Mouse (Mus musculus) forebrain, embryonic 12.5 days (tissue): Measurements from ENCODE around the gene Lmx1a. TPM values are rescaled to one million over a fixed set of nuclear protein-coding genes. Genes with fewer than 3 reads are reported as not detected.

ENCODE experiments used
- ATAC-seq: fragments of 200-750 bp; cut with Nextera tagmentation; 2 replicates; pipeline ENCODE4 v1.8.0; 2017; ENCODE audit warnings: moderate TSS enrichment; ENCODE audit not compliant: low FRiP score
- H3K27ac ChIP-seq: fragments of 300-500 bp; sonication (generic); 2 replicates; pipeline ENCODE4 v1.5.1; 2016; ENCODE audit warnings: mild to moderate bottlenecking
- H3K27me3 ChIP-seq: fragments of 300-500 bp; sonication (generic); 2 replicates; pipeline ENCODE4 v1.6.1; 2016; ENCODE audit warnings: mild to moderate bottlenecking
- H3K36me3 ChIP-seq: fragments of 300-500 bp; sonication (generic); replicated peaks from 2 replicates; pipeline ENCODE4 v1.6.1; 2016; ENCODE audit warnings: mild to moderate bottlenecking
- H3K4me1 ChIP-seq: fragments of 300-500 bp; sonication (generic); 2 replicates; pipeline ENCODE4 v1.6.1; 2016
- H3K4me2 ChIP-seq: fragments of 300-500 bp; sonication (generic); 2 replicates; pipeline ENCODE4 v1.6.1; 2016; ENCODE audit warnings: mild to moderate bottlenecking, moderate library complexity
- H3K4me3 ChIP-seq: fragments of 300-500 bp; sonication (generic); replicated peaks from 2 replicates; pipeline ENCODE4 v1.5.1; 2016; ENCODE audit warnings: mild to moderate bottlenecking
- H3K9ac ChIP-seq: fragments of 300-500 bp; sonication (generic); 2 replicates; pipeline ENCODE4 v1.6.1; 2016; ENCODE audit warnings: mild to moderate bottlenecking
- H3K9me3 ChIP-seq: fragments of 300-500 bp; sonication (generic); 2 replicates; pipeline ENCODE4 v1.6.1; 2016
- WGBS: fragments of 180-500 bp; shearing (Covaris S2); methylation state at CpG from one replicate; pipeline ENCODE4 v1.1.7; 2016; 5-methylcytosine and 5-hydroxymethylcytosine counted together
- polyA plus RNA-seq: library from polyadenylated mRNA; unstranded; fragments of >200 nt; fragmentation: Nextera tagmentation; extraction: Ambion mirVana; gene quantifications from 2 replicates; pipeline ENCODE4 v1.2.1, GENCODE M21; 2016

Lmx1a gene
- polyA plus RNA-seq, 1 experiment from 2014 or later = 7.0 TPM

DNA sequence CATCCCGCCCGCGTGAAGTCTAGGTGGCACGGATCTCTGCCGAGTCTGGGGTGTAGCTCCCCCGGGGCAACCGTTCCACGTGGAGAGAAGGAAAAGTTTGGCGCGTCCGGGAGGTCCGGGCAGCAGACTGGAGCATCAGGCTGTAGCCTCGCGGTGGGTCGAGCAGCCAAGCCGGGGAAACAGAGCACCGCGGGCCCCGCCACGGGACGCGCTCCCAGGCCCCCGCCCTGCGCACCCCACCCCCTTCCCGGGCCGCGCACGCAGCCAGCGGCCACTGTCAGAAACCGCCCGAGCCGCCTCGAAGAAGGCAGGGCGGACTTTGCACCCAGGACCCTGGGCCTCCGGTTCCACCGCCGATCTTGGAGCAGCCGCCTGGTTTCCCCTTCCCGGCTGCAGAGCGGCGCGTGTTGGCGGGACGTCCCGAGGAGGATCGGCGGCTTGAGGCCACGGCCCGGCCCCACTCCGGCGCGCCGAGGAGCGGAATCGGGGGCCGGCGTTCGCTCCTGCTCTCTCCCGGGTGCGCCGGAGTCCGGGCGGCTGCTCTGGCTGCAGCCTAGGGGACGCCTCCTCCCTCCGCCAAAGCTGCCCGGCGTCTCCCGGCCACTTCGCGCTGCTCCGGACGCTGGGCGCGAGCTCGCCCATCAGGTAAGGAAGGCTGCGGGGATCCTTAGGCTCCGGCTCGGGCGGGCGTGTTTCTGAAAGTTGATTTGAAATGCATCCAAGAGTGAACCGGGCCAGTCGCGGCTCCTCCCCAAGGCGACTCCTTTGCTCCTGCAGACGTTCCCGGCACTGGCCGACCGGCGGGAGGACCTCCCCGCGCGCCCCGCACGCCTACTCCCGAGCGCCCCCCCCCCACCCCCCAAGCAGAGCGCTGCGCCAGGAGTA, 448 bp upstream of the Lmx1a start:
- H3K4me1 ChIP-seq = peaks cover 29% of the 10 kb centered on the region
- peaks cover 78% of the 10 kb centered on the region for H3K27me3 ChIP-seq
- H3K4me3 ChIP-seq = peak overlapping the region; percentile 49
- peak overlapping the region; percentile 25; the same call in 1 of the 2 replicates for H3K27ac ChIP-seq
- peak; percentile 57 for ATAC-seq
- H3K9me3 ChIP-seq = no peaks in the 10 kb centered on the region
- H3K9ac ChIP-seq = peak overlapping the region; percentile 56
- no peaks in the 10 kb centered on the region for H3K36me3 ChIP-seq
- under 1% methylated on average over 89 of the region's 98 CpGs for WGBS
- H3K4me2 ChIP-seq = peak overlapping the region; percentile 82

DNA sequence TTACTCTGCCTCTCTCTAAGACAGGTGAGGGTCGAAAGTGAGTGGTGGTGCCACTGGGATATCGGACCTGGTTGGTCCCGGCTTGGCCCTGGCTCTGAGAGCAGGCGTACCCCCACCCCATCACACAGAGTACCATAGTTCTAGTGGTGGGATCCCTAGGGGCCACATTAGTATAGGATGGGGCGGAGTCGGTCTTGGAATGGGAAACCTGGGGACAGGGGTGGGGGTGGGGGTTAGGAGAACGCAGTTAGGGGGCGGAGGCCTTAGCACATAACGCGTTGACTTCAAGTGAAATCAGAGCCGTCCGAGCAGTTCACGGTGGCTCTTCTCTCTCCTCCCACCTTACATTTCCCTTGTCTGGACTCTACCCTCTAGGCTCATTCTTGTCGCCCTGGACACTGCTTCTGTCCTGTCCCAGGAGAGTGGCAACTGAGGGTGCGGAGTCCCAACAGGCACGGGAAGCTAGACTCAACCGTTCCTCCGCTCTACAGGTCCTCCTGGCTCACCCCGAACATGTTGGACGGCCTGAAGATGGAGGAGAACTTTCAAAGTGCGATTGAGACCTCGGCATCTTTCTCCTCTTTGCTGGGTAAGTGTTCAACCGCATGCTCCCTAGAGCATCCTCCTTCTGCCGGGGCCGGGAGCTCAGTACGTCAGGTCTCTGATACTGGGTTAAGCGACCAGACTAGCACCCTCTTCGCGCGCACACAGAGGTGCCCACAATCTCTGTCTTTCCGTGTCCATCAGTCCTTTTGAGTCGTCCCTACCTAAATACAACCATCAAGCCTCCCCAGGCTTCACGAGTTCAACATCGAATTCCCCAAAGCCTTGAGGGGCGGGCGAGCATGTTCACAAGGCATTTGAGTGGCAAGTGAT, 463 bp downstream of the Lmx1a start:
- no peaks in the 10 kb centered on the region for H3K36me3 ChIP-seq
- peak overlapping the region; percentile 82 for H3K4me2 ChIP-seq
- H3K4me3 ChIP-seq = peak overlapping the region; percentile 49
- H3K27ac ChIP-seq = 0 out of 2 replicates have a peak overlapping the region, but pooled peaks have one; percentile 8
- H3K4me1 ChIP-seq = peaks cover 29% of the 10 kb centered on the region
- H3K9me3 ChIP-seq = no peaks in the 10 kb centered on the region
- H3K27me3 ChIP-seq = peaks cover 85% of the 10 kb centered on the region
- H3K9ac ChIP-seq = no peak overlapping the region
- ATAC-seq = peak; percentile 37
- WGBS = under 1% methylated on average over 36 of the region's 36 CpGs

- under 1% methylated on average over 17 of the region's 17 CpGs for whole genome bisulfite sequencing
- peaks cover 90% of the 10 kb centered on the region for H3K27me3 ChIP-seq
Observed at GRCm38 (mm10) chr1:167690138-167690710, 1.2 kb downstream of the Lmx1a start.

GRCm38 (mm10) chr1:167690716-167691550, 1.9 kb downstream of the Lmx1a start:
- Histone ChIP-seq H3K9me3 (no peaks in the 10 kb centered on the region), H3K4me1 (peaks cover 29% of the 10 kb centered on the region), H3K27me3 (peaks cover 93% of the 10 kb centered on the region), H3K4me2 (no peak overlapping the region), H3K4me3 (peak overlapping the region; percentile 18), H3K36me3 (no peaks in the 10 kb centered on the region), H3K9ac (0 out of 2 replicates have a peak overlapping the region, but pooled peaks have one; percentile 25), H3K27ac (no peak overlapping the region)
- 1% methylated on average over 21 of the region's 21 CpGs for whole genome bisulfite sequencing
- ATAC-seq = no peak

More at GRCm38 (mm10) chr1:167690138-167690710, 1.2 kb downstream of the Lmx1a start:
- peak overlapping the region; percentile 49 for H3K4me3 ChIP-seq
- peaks cover 29% of the 10 kb centered on the region for H3K4me1 ChIP-seq
- H3K27ac ChIP-seq = no peak overlapping the region
- H3K4me2 ChIP-seq = no peak overlapping the region
- H3K9me3 ChIP-seq = no peaks in the 10 kb centered on the region
- no peak for ATAC-seq
- H3K36me3 ChIP-seq = no peaks in the 10 kb centered on the region
- no peak overlapping the region for H3K9ac ChIP-seq

DNA sequence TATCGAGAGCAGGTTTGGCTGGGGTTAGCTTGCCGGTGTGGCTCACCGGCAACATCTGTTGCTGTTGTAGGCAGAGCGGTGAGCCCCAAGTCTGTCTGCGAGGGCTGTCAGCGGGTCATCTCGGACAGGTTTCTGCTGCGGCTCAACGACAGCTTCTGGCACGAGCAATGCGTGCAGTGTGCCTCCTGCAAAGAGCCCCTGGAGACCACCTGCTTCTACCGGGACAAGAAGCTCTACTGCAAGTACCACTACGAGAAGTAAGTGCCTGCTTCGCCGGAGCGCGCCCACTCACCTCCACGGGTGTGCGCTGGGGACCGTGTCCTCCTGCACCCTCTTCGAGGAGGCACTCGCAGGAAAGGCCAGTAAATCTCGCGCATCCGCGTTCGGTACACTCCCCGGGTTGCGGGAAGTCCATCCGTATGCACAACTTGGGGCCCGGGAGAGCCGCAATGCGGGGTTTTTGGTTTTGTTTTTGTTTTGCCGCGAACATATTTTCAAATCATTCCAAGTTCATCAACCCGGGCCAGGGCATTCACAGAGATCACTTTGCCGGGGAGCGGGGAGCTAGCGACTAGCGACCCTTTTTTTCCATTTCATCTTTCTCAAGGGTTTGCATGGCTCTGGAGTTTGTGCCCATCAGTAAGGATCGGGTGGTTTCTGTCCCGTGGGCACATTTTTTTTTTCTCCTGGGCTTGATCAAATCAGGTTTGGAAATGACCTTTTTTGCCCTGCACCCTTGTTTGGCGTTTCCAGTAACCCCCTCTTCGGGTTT, 3.1 kb downstream of the Lmx1a start:
- H3K9me3 ChIP-seq = no peaks in the 10 kb centered on the region
- H3K9ac ChIP-seq = 0 out of 2 replicates have a peak overlapping the region, but pooled peaks have one; percentile 17
- H3K27me3 ChIP-seq = peaks cover 94% of the 10 kb centered on the region
- no peak for ATAC-seq
- peak overlapping the region; percentile 30 for H3K4me3 ChIP-seq
- H3K4me1 ChIP-seq = peaks cover 29% of the 10 kb centered on the region
- H3K27ac ChIP-seq = no peak overlapping the region
- H3K4me2 ChIP-seq = peak overlapping the region; percentile 38
- H3K36me3 ChIP-seq = no peaks in the 10 kb centered on the region
- under 1% methylated on average over 44 of the region's 44 CpGs for WGBS

- Histone ChIP-seq H3K4me2 (peak overlapping the region; percentile 38), H3K36me3 (no peaks in the 10 kb centered on the region), H3K4me1 (peaks cover 29% of the 10 kb centered on the region), H3K9ac (no peak overlapping the region), H3K4me3 (peak overlapping the region; percentile 5), H3K9me3 (no peaks in the 10 kb centered on the region), H3K27me3 (peaks cover 90% of the 10 kb centered on the region), H3K27ac (no peak overlapping the region)
- WGBS = 1% methylated on average over 7 of the region's 7 CpGs
- ATAC-seq = no peak
Observed at GRCm38 (mm10) chr1:167692683-167693045, 3.6 kb downstream of the Lmx1a start.

DNA sequence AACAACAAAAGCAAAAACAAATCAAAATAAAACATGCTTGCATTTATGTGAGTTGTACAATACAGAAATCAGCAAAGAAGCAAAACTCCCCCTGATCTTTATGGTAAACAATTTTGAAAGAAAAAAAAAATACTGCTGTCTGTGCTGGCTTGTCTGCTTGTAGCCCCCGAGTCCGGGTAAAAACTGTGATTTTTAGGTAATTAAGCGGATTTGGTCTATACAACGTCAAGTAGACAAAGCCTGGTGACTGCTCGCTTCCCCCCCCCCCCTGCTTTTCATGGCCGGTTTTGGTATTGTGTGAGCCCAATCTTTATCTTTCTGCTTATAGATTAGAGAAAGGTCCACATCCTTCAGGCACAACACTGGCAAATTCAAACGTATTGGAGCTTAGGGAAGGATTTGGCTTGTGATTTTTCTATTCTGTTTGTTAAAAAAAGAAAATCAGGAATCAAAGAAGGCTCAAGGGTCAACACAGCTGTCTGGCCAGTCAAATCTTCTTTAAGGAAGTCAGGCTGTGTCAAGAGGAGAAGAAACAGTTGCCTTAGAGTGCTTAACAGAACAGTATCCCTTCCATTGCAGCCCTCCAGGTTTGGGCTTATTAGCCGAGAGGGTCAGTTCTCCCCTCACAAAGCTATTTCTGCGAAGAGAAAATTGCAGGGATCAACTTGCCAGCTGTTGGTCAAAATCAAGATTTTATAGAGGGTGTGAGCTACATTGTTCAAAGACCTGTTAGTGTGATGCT, 4.6 kb downstream of the Lmx1a start:
- H3K9ac ChIP-seq = no peak overlapping the region
- H3K4me1 ChIP-seq = peaks cover 24% of the 10 kb centered on the region
- no peaks in the 10 kb centered on the region for H3K36me3 ChIP-seq
- no peak overlapping the region for H3K27ac ChIP-seq
- no peaks in the 10 kb centered on the region for H3K9me3 ChIP-seq
- under 1% methylated on average over 9 of the region's 9 CpGs for WGBS
- peaks cover 90% of the 10 kb centered on the region for H3K27me3 ChIP-seq
- H3K4me3 ChIP-seq = no peak overlapping the region
- H3K4me2 ChIP-seq = no peak overlapping the region
- ATAC-seq = no peak

- peaks cover 90% of the 10 kb centered on the region for H3K27me3 ChIP-seq
- peaks cover 14% of the 10 kb centered on the region for H3K4me1 ChIP-seq
- H3K9me3 ChIP-seq = no peaks in the 10 kb centered on the region
- H3K36me3 ChIP-seq = no peaks in the 10 kb centered on the region
- H3K4me3 ChIP-seq = no peak overlapping the region
- no peak overlapping the region for H3K9ac ChIP-seq
- 19% methylated on average over 3 of the region's 3 CpGs for WGBS
- ATAC-seq = no peak
- H3K27ac ChIP-seq = no peak overlapping the region
- H3K4me2 ChIP-seq = no peak overlapping the region
Observed at GRCm38 (mm10) chr1:167694731-167695130, 5.7 kb downstream of the Lmx1a start.

- WGBS = 33% methylated on average over 11 of the region's 11 CpGs
- H3K4me2 ChIP-seq = no peak overlapping the region
- peaks cover 91% of the 10 kb centered on the region for H3K27me3 ChIP-seq
- no peaks in the 10 kb centered on the region for H3K36me3 ChIP-seq
- no peaks in the 10 kb centered on the region for H3K9me3 ChIP-seq
- no peak overlapping the region for H3K27ac ChIP-seq
- no peak overlapping the region for H3K4me3 ChIP-seq
- no peak overlapping the region for H3K9ac ChIP-seq
- peaks cover 14% of the 10 kb centered on the region for H3K4me1 ChIP-seq
- ATAC-seq = no peak
Observed at GRCm38 (mm10) chr1:167695910-167696459, 6.9 kb downstream of the Lmx1a start.

DNA sequence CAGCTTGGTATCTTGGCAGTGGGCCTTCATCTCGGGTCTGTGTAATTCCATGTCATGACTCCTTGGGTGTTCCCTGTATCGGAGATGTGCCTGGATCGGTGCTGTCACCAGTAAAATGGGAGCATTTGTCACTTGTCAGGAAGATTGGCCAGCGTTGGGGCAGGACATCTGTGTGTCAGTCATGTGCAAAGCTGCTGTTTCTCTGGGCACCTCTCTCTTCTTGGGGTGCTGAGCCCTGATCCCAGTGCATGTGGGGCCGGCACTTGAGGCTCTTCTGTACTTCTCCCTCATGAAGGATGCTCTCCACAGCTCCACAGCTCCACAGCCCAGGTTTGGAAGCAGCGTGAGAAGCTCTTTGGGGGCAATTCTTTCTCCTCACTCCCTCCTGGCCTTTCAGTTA, 10.7 kb downstream of the Lmx1a start:
- Histone ChIP-seq H3K4me2 (no peak overlapping the region), H3K4me3 (no peak overlapping the region), H3K27ac (no peak overlapping the region), H3K36me3 (no peaks in the 10 kb centered on the region), H3K4me1 (peaks cover 6% of the 10 kb centered on the region; the same call in 1 of the 2 replicates), H3K9ac (no peak overlapping the region), H3K27me3 (peaks cover 82% of the 10 kb centered on the region), H3K9me3 (no peaks in the 10 kb centered on the region)
- WGBS = 16% methylated on average over 6 of the region's 6 CpGs
- no peak for ATAC-seq
